Comparison of ENCODE assay signal across 10 mouse cellular contexts in genomic region chr11:35976482-35976881, GRCm38 (mm10). TPM values are rescaled to one million over a fixed set of nuclear protein-coding genes. Genes with fewer than 3 reads are reported as not detected.
A peak's percentile ranks its signal among the peaks of the same experiment; 100 is the strongest.
DNase-seq lines count a peak whose midpoint lies in the region; ATAC-seq lines count a peak whose summit lies in the region.
"Had no signal": no experiment of that assay in that cellular context is flagged by ENCODE, and none has a peak within 500 bp of the region (broad histone marks: within the 10 kb centered on the region; RNA-seq: fewer than 3 reads in every experiment).

No protein-coding gene starts in this region.

- H3K9ac ChIP-seq in hindbrain, embryonic 12.5 days: no peak overlapping the region
- H3K9ac ChIP-seq: embryonic facial prominence, embryonic 12.5 days; limb, embryonic 12.5 days had no signal

- H3K27ac ChIP-seq in hindbrain, embryonic 12.5 days: peak overlapping the region; percentile 52; the same call in 1 of the 2 replicates
- H3K27ac ChIP-seq: embryonic facial prominence, embryonic 12.5 days; limb, embryonic 12.5 days had no signal

- peak; percentile 41 for ATAC-seq in hindbrain, embryonic 12.5 days (ENCODE audit: low FRiP score)
- ATAC-seq in inflammation-experienced regulatory T-cells, adult 6 months: no peak
- no peak for ATAC-seq in megakaryocyte progenitor cell, adult 5-6 weeks (replicated peaks; ENCODE audit: poor library complexity)

- no peaks in the 10 kb centered on the region for H3K9me3 ChIP-seq in hindbrain, embryonic 12.5 days (replicated peaks)
- H3K9me3 ChIP-seq: embryonic facial prominence, embryonic 12.5 days; limb, embryonic 12.5 days had no signal

- peaks cover 66% of the 10 kb centered on the region for H3K4me1 ChIP-seq in hindbrain, embryonic 12.5 days

- WGBS in hindbrain, embryonic 12.5 days: 19% methylated on average over 6 of the region's 6 CpGs

- peaks cover 16% of the 10 kb centered on the region for H3K27me3 ChIP-seq in hindbrain, embryonic 12.5 days

- H3K36me3 ChIP-seq in hindbrain, embryonic 12.5 days: no peaks in the 10 kb centered on the region
- H3K36me3 ChIP-seq: embryonic facial prominence, embryonic 12.5 days; limb, embryonic 12.5 days had no signal

- H3K4me2 ChIP-seq in hindbrain, embryonic 12.5 days (replicated peaks): peak overlapping the region; percentile 23; the same call in 1 of the 2 replicates
- H3K4me2 ChIP-seq: embryonic facial prominence, embryonic 12.5 days; limb, embryonic 12.5 days had no signal

- DNase-seq in cerebellum, adult 9-11 months: peak; percentile 49
- DNase-seq in cerebellum, adult 11 months: no peak
- peak; percentile 27 for DNase-seq in ES-CJ7 (ENCODE audit: low read depth, low spot score)
- peak; percentile 63 for DNase-seq in layer of hippocampus, adult 9-11 months
- DNase-seq in urinary bladder, postnatal 14 days (ENCODE audit: low spot score): no peak

- no peak overlapping the region for H3K4me3 ChIP-seq in hindbrain, embryonic 12.5 days
- H3K4me3 ChIP-seq: embryonic facial prominence, embryonic 12.5 days; limb, embryonic 12.5 days had no signal

RNA-seq across cellular contexts. Expression of gene Wwc1, which starts 3.8 kb away (rescaled TPM):
- 14.6 and 15.2 TPM in 2 replicates for polyA plus RNA-seq in hindbrain, embryonic 12.5 days (2016; fragmentation: Nextera tagmentation; extraction: Ambion mirVana)
- polyA plus RNA-seq in inflammation-experienced regulatory T-cells, adult 6 months (2017; shearing (Covaris generic)): under 1 TPM in 2 of 3 experiments, not detected in 1; 0.12 to 0.17 TPM
- total RNA-seq in megakaryocyte progenitor cell, adult 5-6 weeks (2015): 0.02 TPM in 1 of 2 replicates, not detected in the other
- 0.03 TPM in 1 of 2 replicates, not detected in the other for total RNA-seq in megakaryocyte progenitor cell, adult 5-6 weeks (2017)

Comparison
In these comparisons a context has a peak if more than half of its experiments do, and no peak if none do; other contexts are left out.
1. DNase-seq: peak in cerebellum, adult 9-11 months (single experiment), ES-CJ7 (single experiment) and layer of hippocampus, adult 9-11 months (single experiment); none in cerebellum, adult 11 months (single experiment) and urinary bladder, postnatal 14 days (single experiment).
2. RNA of gene Wwc1, which starts 3.8 kb away (polyA plus RNA-seq): 14.6 to 15.2 TPM in hindbrain, embryonic 12.5 days; 0.12 to 0.17 TPM in inflammation-experienced regulatory T-cells, adult 6 months; every median in the first group is over 10 times any median in the second.